Mouse (Mus musculus): ENCODE results near the gene Cmss1. TPM values are rescaled to one million over a fixed set of nuclear protein-coding genes. Genes with fewer than 3 reads are reported as not detected.

Gene Cmss1
- polyA plus RNA-seq, 1 experiment from 2014 or later = 19.1 TPM

GRCm38 (mm10) chr16:57364498-57364897 is 242.2 kb downstream of the Cmss1 start:
- ATAC-seq = no peak
- no peak overlapping the region for H3K9ac ChIP-seq (replicated peaks)
- H3K4me2 ChIP-seq (ENCODE audit: low read depth, low read length) = no peak overlapping the region
- H3K4me1 ChIP-seq (ENCODE audit: insufficient read depth) = no peaks in the 10 kb centered on the region; the same call in 1 of the 2 replicates
- no peak for DNase-seq
- no peaks in the 10 kb centered on the region for H3K9me3 ChIP-seq (ENCODE audit: low read length)
- no peak overlapping the region for H3K27ac ChIP-seq (ENCODE audit: low read depth)
- H3K36me3 ChIP-seq (replicated peaks; ENCODE audit: insufficient read depth, low read length) = no peaks in the 10 kb centered on the region
- H3K27me3 ChIP-seq (ENCODE audit: insufficient read depth, low read length) = no peaks in the 10 kb centered on the region
- no peak overlapping the region for H3K4me3 ChIP-seq (ENCODE audit: low read depth, low read length)
- TF ChIP-seq EP300 (IDR thresholded peaks at IDR 0.05; ENCODE audit: low read depth) (no peak), CTCF (IDR thresholded peaks at IDR 0.05; ENCODE audit: low read depth) (no peak)
- WGBS (ENCODE audit: insufficient replicate concordance) = 37% methylated on average over 7 of the region's 7 CpGs

GRCm38 (mm10) chr16:57362679-57363401 is 243.8 kb downstream of the Cmss1 start:
- peak; percentile 44 for DNase-seq

GRCm38 (mm10) chr16:57360785-57361184 is 245.9 kb downstream of the Cmss1 start:
- Histone ChIP-seq H3K9ac (replicated peaks) (no peak overlapping the region), H3K36me3 (replicated peaks; ENCODE audit: insufficient read depth, low read length) (no peaks in the 10 kb centered on the region), H3K27me3 (ENCODE audit: insufficient read depth, low read length) (no peaks in the 10 kb centered on the region), H3K4me2 (ENCODE audit: low read depth, low read length) (no peak overlapping the region), H3K9me3 (ENCODE audit: low read length) (no peaks in the 10 kb centered on the region), H3K4me3 (ENCODE audit: low read depth, low read length) (no peak overlapping the region), H3K4me1 (ENCODE audit: insufficient read depth) (no peaks in the 10 kb centered on the region; the same call in 1 of the 2 replicates), H3K27ac (ENCODE audit: low read depth) (no peak overlapping the region)
- TF ChIP-seq CTCF (IDR thresholded peaks at IDR 0.05; ENCODE audit: low read depth) (no peak), EP300 (IDR thresholded peaks at IDR 0.05; ENCODE audit: low read depth) (no peak)
- no peak for DNase-seq
- no peak for ATAC-seq
- 88% methylated on average over 3 of the region's 3 CpGs for WGBS (ENCODE audit: insufficient replicate concordance)

More at GRCm38 (mm10) chr16:57362679-57363401, 243.8 kb downstream of the Cmss1 start:
- Histone ChIP-seq H3K36me3 (replicated peaks; ENCODE audit: insufficient read depth, low read length) (no peaks in the 10 kb centered on the region), H3K4me2 (ENCODE audit: low read depth, low read length) (no peak overlapping the region), H3K4me3 (ENCODE audit: low read depth, low read length) (no peak overlapping the region), H3K27ac (ENCODE audit: low read depth) (no peak overlapping the region), H3K27me3 (ENCODE audit: insufficient read depth, low read length) (no peaks in the 10 kb centered on the region), H3K4me1 (ENCODE audit: insufficient read depth) (no peaks in the 10 kb centered on the region; the same call in 1 of the 2 replicates), H3K9me3 (ENCODE audit: low read length) (no peaks in the 10 kb centered on the region), H3K9ac (replicated peaks) (no peak overlapping the region)
- 37% methylated on average over 18 of the region's 18 CpGs for WGBS (ENCODE audit: insufficient replicate concordance)
- peak; percentile 55 for TF ChIP-seq CTCF (IDR thresholded peaks at IDR 0.05; ENCODE audit: low read depth)
- no peak for TF ChIP-seq EP300 (IDR thresholded peaks at IDR 0.05; ENCODE audit: low read depth)
- ATAC-seq = peak; percentile 58

DNA sequence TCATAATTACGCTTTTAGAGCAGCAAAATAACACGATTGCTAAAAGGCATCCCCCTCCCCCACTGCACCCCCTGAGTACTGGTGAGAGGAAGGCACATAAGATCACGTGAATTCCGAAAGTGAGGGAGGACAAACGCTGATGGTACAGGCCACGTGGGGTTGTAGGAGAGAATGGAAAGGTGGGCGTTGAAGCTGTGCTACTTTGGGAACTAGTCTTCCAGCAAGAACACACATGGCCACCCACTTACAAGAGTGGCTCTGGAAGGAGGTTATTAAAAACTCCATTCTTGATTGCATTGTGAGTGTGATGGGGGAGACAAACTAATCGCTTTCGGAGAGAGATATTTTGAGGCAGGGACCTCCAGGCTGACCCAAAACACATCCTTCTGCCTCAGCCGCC is 247.4 kb downstream of the Cmss1 start:
- no peak overlapping the region for H3K4me3 ChIP-seq (ENCODE audit: low read depth, low read length)
- 87% methylated on average over 10 of the region's 10 CpGs for WGBS (ENCODE audit: insufficient replicate concordance)
- ATAC-seq = no peak

GRCm38 (mm10) chr16:57357011-57357410 is 249.7 kb downstream of the Cmss1 start:
- H3K27ac ChIP-seq (ENCODE audit: low read depth) = no peak overlapping the region
- H3K4me2 ChIP-seq (ENCODE audit: low read depth, low read length) = no peak overlapping the region
- no peak overlapping the region for H3K4me3 ChIP-seq (ENCODE audit: low read depth, low read length)
- no peaks in the 10 kb centered on the region for H3K4me1 ChIP-seq (ENCODE audit: insufficient read depth)
- TF ChIP-seq CTCF (IDR thresholded peaks at IDR 0.05; ENCODE audit: low read depth) (no peak), EP300 (IDR thresholded peaks at IDR 0.05; ENCODE audit: low read depth) (no peak)
- WGBS (ENCODE audit: insufficient replicate concordance) = 84% methylated on average over 6 of the region's 6 CpGs
- no peak overlapping the region for H3K9ac ChIP-seq (replicated peaks)
- DNase-seq (no peak), ATAC-seq (no peak)
- H3K36me3 ChIP-seq (replicated peaks; ENCODE audit: insufficient read depth, low read length) = no peaks in the 10 kb centered on the region
- no peaks in the 10 kb centered on the region for H3K9me3 ChIP-seq (ENCODE audit: low read length)
- H3K27me3 ChIP-seq (ENCODE audit: insufficient read depth, low read length) = no peaks in the 10 kb centered on the region

More for the DNA sequence above, 247.4 kb downstream of the Cmss1 start:
- H3K9me3 ChIP-seq (ENCODE audit: low read length) = no peaks in the 10 kb centered on the region
- H3K4me1 ChIP-seq (ENCODE audit: insufficient read depth) = no peaks in the 10 kb centered on the region; the same call in 1 of the 2 replicates
- no peak overlapping the region for H3K4me2 ChIP-seq (ENCODE audit: low read depth, low read length)
- no peaks in the 10 kb centered on the region for H3K36me3 ChIP-seq (replicated peaks; ENCODE audit: insufficient read depth, low read length)
- no peak overlapping the region for H3K9ac ChIP-seq (replicated peaks)
- DNase-seq = no peak
- H3K27me3 ChIP-seq (ENCODE audit: insufficient read depth, low read length) = no peaks in the 10 kb centered on the region
- no peak for TF ChIP-seq EP300 (IDR thresholded peaks at IDR 0.05; ENCODE audit: low read depth)
- TF ChIP-seq CTCF (IDR thresholded peaks at IDR 0.05; ENCODE audit: low read depth) = no peak
- H3K27ac ChIP-seq (ENCODE audit: low read depth) = no peak overlapping the region

DNA sequence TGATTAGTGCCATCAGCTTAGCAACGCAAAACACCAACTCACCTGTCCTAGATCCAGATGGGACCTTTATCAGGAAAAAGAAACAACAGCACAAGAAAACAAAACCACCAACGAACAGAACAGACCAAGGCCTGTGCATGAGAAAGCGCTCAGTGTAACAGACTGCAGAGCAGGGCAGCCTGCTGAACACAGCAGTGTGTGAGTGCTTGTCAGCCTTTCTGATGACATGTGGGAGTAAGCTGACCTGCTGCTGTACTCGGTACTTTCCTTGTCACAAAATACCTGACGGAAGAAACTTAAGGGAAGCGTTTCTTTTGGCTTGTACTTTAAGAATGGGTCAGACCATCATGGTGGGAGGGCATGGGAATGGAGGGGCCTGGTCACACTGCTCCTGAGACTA is 250.2 kb downstream of the Cmss1 start:
- WGBS (ENCODE audit: insufficient replicate concordance) = 76% methylated on average over 6 of the region's 6 CpGs
- DNase-seq (no peak), ATAC-seq (no peak)
- no peaks in the 10 kb centered on the region for H3K9me3 ChIP-seq (ENCODE audit: low read length)
- H3K27ac ChIP-seq (ENCODE audit: low read depth) = no peak overlapping the region
- no peaks in the 10 kb centered on the region for H3K27me3 ChIP-seq (ENCODE audit: insufficient read depth, low read length)
- H3K4me2 ChIP-seq (ENCODE audit: low read depth, low read length) = no peak overlapping the region
- TF ChIP-seq EP300 (IDR thresholded peaks at IDR 0.05; ENCODE audit: low read depth) = no peak
- no peak for TF ChIP-seq CTCF (IDR thresholded peaks at IDR 0.05; ENCODE audit: low read depth)
- no peak overlapping the region for H3K9ac ChIP-seq (replicated peaks)
- no peaks in the 10 kb centered on the region for H3K4me1 ChIP-seq (ENCODE audit: insufficient read depth)
- H3K4me3 ChIP-seq (ENCODE audit: low read depth, low read length) = no peak overlapping the region
- no peaks in the 10 kb centered on the region for H3K36me3 ChIP-seq (replicated peaks; ENCODE audit: insufficient read depth, low read length)

All from liver, postnatal 0 days (tissue).